In genomic region chr3:66410706-66411277, GRCm38 (mm10) we compare ENCODE assay signal across 8 mouse cellular contexts.
DNase-seq lines count a peak whose midpoint lies in the region; ATAC-seq and TF ChIP-seq lines count a peak whose summit lies in the region.

No protein-coding gene starts in this region.

- no peaks in the 10 kb centered on the region for H3K9me3 ChIP-seq in liver, embryonic 14.5 days (ENCODE audit: control insufficient read depth, low read length)
- no peaks in the 10 kb centered on the region for H3K9me3 ChIP-seq in neural tube, embryonic 15.5 days (replicated peaks)

- H3K27me3 ChIP-seq in liver, embryonic 14.5 days (ENCODE audit: control insufficient read depth, insufficient read depth, low read length), result no peaks in the 10 kb centered on the region
- H3K27me3 ChIP-seq in neural tube, embryonic 15.5 days (replicated peaks), result peaks cover 4% of the 10 kb centered on the region; the same call in 1 of the 2 replicates

- no peak overlapping the region for H3K4me2 ChIP-seq in liver, embryonic 14.5 days (ENCODE audit: low read depth)
- peak overlapping the region; percentile 56 for H3K4me2 ChIP-seq in neural tube, embryonic 15.5 days

- H3K4me1 ChIP-seq in liver, embryonic 14.5 days (replicated peaks; ENCODE audit: control insufficient read depth in 2 of 2, insufficient read depth in 2 of 2, low read length in 1 of 2), result no peaks in the 10 kb centered on the region
- H3K4me1 ChIP-seq in neural tube, embryonic 15.5 days, result peaks cover 4% of the 10 kb centered on the region; the same call in 1 of the 2 replicates

- intact Hi-C loops in heart, postnatal 25 days (cut with DNase I), result loop anchor here (2.0 kb wide), 2 partner anchors 856 to 934 kb away; no protein-coding TSS in a partner anchor

- H3K4me3 ChIP-seq in liver, embryonic 14.5 days (ENCODE audit: insufficient read depth in 1 of 2, low read depth in 2 of 2, low read length in 2 of 2), result no peak overlapping the region
- H3K4me3 ChIP-seq in neural tube, embryonic 15.5 days (replicated peaks), result peak overlapping the region; percentile 26

- no peak overlapping the region for H3K9ac ChIP-seq in liver, embryonic 14.5 days (replicated peaks)
- H3K9ac ChIP-seq in neural tube, embryonic 15.5 days (replicated peaks), result peak overlapping the region; percentile 8; the same call in 1 of the 2 replicates

- no peaks in the 10 kb centered on the region for H3K36me3 ChIP-seq in liver, embryonic 14.5 days (replicated peaks; ENCODE audit: control insufficient read depth, insufficient read depth, low read depth)
- H3K36me3 ChIP-seq in neural tube, embryonic 15.5 days, result no peaks in the 10 kb centered on the region

- no peak overlapping the region for H3K27ac ChIP-seq in liver, embryonic 14.5 days
- no peak overlapping the region for H3K27ac ChIP-seq in neural tube, embryonic 15.5 days (replicated peaks)

- WGBS in liver, embryonic 14.5 days (ENCODE audit: insufficient replicate concordance), result 40% methylated on average over 11 of the region's 11 CpGs
- 32% methylated on average over 11 of the region's 11 CpGs for WGBS in neural tube, embryonic 15.5 days

- TF ChIP-seq EP300 in liver, embryonic 14.5 days (IDR thresholded peaks at IDR 0.05; ENCODE audit: low read depth), result no peak

- peak; percentile 6 for DNase-seq in heart, adult 8-10 months (ENCODE audit: low spot score)
- DNase-seq in heart, postnatal 25 days (ENCODE audit: low spot score), result no peak
- peak; percentile 29 for DNase-seq in c-Kit-positive CD71-negative TER-119-negative erythroid progenitor cells, embryonic 14.5 days (ENCODE audit: low read depth)
- peak; percentile 26 to 58 for DNase-seq in frontal cortex, postnatal 36 days (ENCODE audit: low spot score in 2 of 2)
- DNase-seq in kidney, adult 9 months, result peak; percentile 30
- DNase-seq in liver, embryonic 14.5 days (ENCODE audit: low read depth in 3 of 3, low spot score in 3 of 3), result peak in 2 of 3 experiments; percentile 4 to 10
- DNase-seq in spleen, postnatal 14 days (ENCODE audit: low spot score in 2 of 2), result no peak

- TF ChIP-seq CTCF in liver, embryonic 14.5 days (IDR thresholded peaks at IDR 0.05; ENCODE audit: low read depth), result peak; percentile 48; the same call in 1 of the 2 replicates

- ATAC-seq in liver, embryonic 14.5 days (ENCODE audit: insufficient read depth), result no peak
- ATAC-seq in neural tube, embryonic 15.5 days (ENCODE audit: low FRiP score), result peak; percentile 70; the same call in 1 of the 2 replicates

Comparison
In these comparisons a context has a peak if more than half of its experiments do, and no peak if none do; other contexts are left out.
1. DNase-seq: peak in heart, adult 8-10 months (single experiment), c-Kit-positive CD71-negative TER-119-negative erythroid progenitor cells, embryonic 14.5 days (single experiment), frontal cortex, postnatal 36 days (2 of 2), kidney, adult 9 months (single experiment) and liver, embryonic 14.5 days (2 of 3); none in heart, postnatal 25 days (single experiment) and spleen, postnatal 14 days (0 of 2).